10 mouse cellular contexts compared by ENCODE assay signal in genomic region chr11:79022836-79023235, GRCm38 (mm10). TPM values are rescaled to one million over a fixed set of nuclear protein-coding genes. Genes with fewer than 3 reads are reported as not detected.
DNase-seq lines count a peak whose midpoint lies in the region; ATAC-seq and TF ChIP-seq lines count a peak whose summit lies in the region.
"Had no signal": no experiment of that assay in that cellular context is flagged by ENCODE, and none has a peak within 500 bp of the region (broad histone marks: within the 10 kb centered on the region; RNA-seq: fewer than 3 reads in every experiment).

No protein-coding gene starts in this region.

- H3K4me1 ChIP-seq in forebrain, embryonic 10.5 days: peaks cover 29% of the 10 kb centered on the region
- no peaks in the 10 kb centered on the region for H3K4me1 ChIP-seq in forebrain, embryonic 16.5 days (replicated peaks; ENCODE audit: control insufficient read depth, insufficient read depth, low read length)
- peaks cover 13% of the 10 kb centered on the region for H3K4me1 ChIP-seq in kidney, postnatal 0 days (replicated peaks; ENCODE audit: insufficient read depth, low read length)
- H3K4me1 ChIP-seq in intestine, embryonic 15.5 days (replicated peaks): peaks cover 14% of the 10 kb centered on the region; the same call in 1 of the 2 replicates
- H3K4me1 ChIP-seq in stomach, embryonic 15.5 days: peaks cover 10% of the 10 kb centered on the region; the same call in 1 of the 2 replicates
- no peaks in the 10 kb centered on the region for H3K4me1 ChIP-seq in forebrain, embryonic 14.5 days (ENCODE audit: control insufficient read depth, insufficient read depth, low read length)

- H3K27me3 ChIP-seq in forebrain, embryonic 10.5 days (ENCODE audit: poor library complexity, severe bottlenecking): peaks cover 12% of the 10 kb centered on the region; the same call in 1 of the 2 replicates
- H3K27me3 ChIP-seq in forebrain, embryonic 16.5 days (replicated peaks; ENCODE audit: control insufficient read depth, insufficient read depth, low read length): no peaks in the 10 kb centered on the region
- H3K27me3 ChIP-seq in kidney, postnatal 0 days (ENCODE audit: insufficient read depth, low read length): no peaks in the 10 kb centered on the region
- H3K27me3 ChIP-seq in intestine, embryonic 15.5 days (replicated peaks): no peaks in the 10 kb centered on the region
- no peaks in the 10 kb centered on the region for H3K27me3 ChIP-seq in stomach, embryonic 15.5 days (replicated peaks)
- no peaks in the 10 kb centered on the region for H3K27me3 ChIP-seq in forebrain, embryonic 14.5 days (replicated peaks; ENCODE audit: control insufficient read depth, insufficient read depth, low read length)

- no peak for DNase-seq in forebrain, embryonic 10.5 days (ENCODE audit: extremely low spot score, low spot score)
- no peak for DNase-seq in kidney, postnatal 0 days (ENCODE audit: low spot score)
- DNase-seq in kidney, adult 9 months: no peak
- DNase-seq in forebrain, embryonic 14.5 days (ENCODE audit: low spot score): no peak
- DNase-seq in urinary bladder, postnatal 36 days (ENCODE audit: low spot score in 2 of 2): no peak
- DNase-seq: cerebellum, adult 11-12 months; right cerebral cortex, postnatal 25 days had no signal

- peaks cover 36% of the 10 kb centered on the region for H3K36me3 ChIP-seq in forebrain, embryonic 10.5 days (replicated peaks)
- peaks cover 2% of the 10 kb centered on the region; the same call in 1 of the 2 replicates for H3K36me3 ChIP-seq in forebrain, embryonic 16.5 days (ENCODE audit: control insufficient read depth, insufficient read depth)
- H3K36me3 ChIP-seq in kidney, postnatal 0 days (ENCODE audit: insufficient read depth, low read length): 0 out of 2 replicates have a peak, but pooled peaks cover 13% of the 10 kb centered on the region
- H3K36me3 ChIP-seq in intestine, embryonic 15.5 days: peaks cover 41% of the 10 kb centered on the region
- peaks cover 16% of the 10 kb centered on the region for H3K36me3 ChIP-seq in stomach, embryonic 15.5 days
- H3K36me3 ChIP-seq in forebrain, embryonic 14.5 days (ENCODE audit: control insufficient read depth, insufficient read depth, low read length): peaks cover 32% of the 10 kb centered on the region

- no peak overlapping the region for H3K9ac ChIP-seq in forebrain, embryonic 16.5 days (replicated peaks; ENCODE audit: low read depth, low read length)
- no peak overlapping the region for H3K9ac ChIP-seq in kidney, postnatal 0 days (ENCODE audit: low read depth, low read length)
- H3K9ac ChIP-seq in intestine, embryonic 15.5 days: no peak overlapping the region
- no peak overlapping the region for H3K9ac ChIP-seq in stomach, embryonic 15.5 days
- no peak overlapping the region for H3K9ac ChIP-seq in forebrain, embryonic 14.5 days (ENCODE audit: low read length)

- WGBS in forebrain, embryonic 10.5 days: 65% methylated on average over 4 of the region's 4 CpGs
- WGBS in forebrain, embryonic 16.5 days: 74% methylated on average over 4 of the region's 4 CpGs
- WGBS in kidney, postnatal 0 days: 36% methylated on average over 4 of the region's 4 CpGs
- 50% methylated on average over 4 of the region's 4 CpGs for WGBS in intestine, embryonic 15.5 days
- 54% methylated on average over 4 of the region's 4 CpGs for WGBS in stomach, embryonic 15.5 days
- 62% methylated on average over 4 of the region's 4 CpGs for WGBS in forebrain, embryonic 14.5 days

- TF ChIP-seq CTCF in kidney, postnatal 0 days (IDR thresholded peaks at IDR 0.05; ENCODE audit: low read depth): no peak

- no peak overlapping the region for H3K4me3 ChIP-seq in forebrain, embryonic 10.5 days
- no peak overlapping the region for H3K4me3 ChIP-seq in forebrain, embryonic 16.5 days (replicated peaks; ENCODE audit: low read length)
- H3K4me3 ChIP-seq in kidney, postnatal 0 days (replicated peaks; ENCODE audit: low read depth, low read length): no peak overlapping the region
- H3K4me3 ChIP-seq in intestine, embryonic 15.5 days (replicated peaks): no peak overlapping the region
- H3K4me3 ChIP-seq in stomach, embryonic 15.5 days (replicated peaks): no peak overlapping the region
- H3K4me3 ChIP-seq in forebrain, embryonic 14.5 days (ENCODE audit: low read depth, low read length): no peak overlapping the region

- H3K4me2 ChIP-seq in forebrain, embryonic 16.5 days (ENCODE audit: low read length): no peak overlapping the region
- H3K4me2 ChIP-seq in kidney, postnatal 0 days (ENCODE audit: low read length): no peak overlapping the region
- peak overlapping the region; percentile 31; the same call in 1 of the 2 replicates for H3K4me2 ChIP-seq in intestine, embryonic 15.5 days (replicated peaks)
- H3K4me2 ChIP-seq in stomach, embryonic 15.5 days: no peak overlapping the region
- H3K4me2 ChIP-seq in forebrain, embryonic 14.5 days (ENCODE audit: low read length): no peak overlapping the region

- H3K9me3 ChIP-seq in forebrain, embryonic 10.5 days: no peaks in the 10 kb centered on the region
- no peaks in the 10 kb centered on the region for H3K9me3 ChIP-seq in forebrain, embryonic 16.5 days (ENCODE audit: control insufficient read depth, low read length)
- no peaks in the 10 kb centered on the region for H3K9me3 ChIP-seq in kidney, postnatal 0 days (replicated peaks; ENCODE audit: low read length)
- no peaks in the 10 kb centered on the region for H3K9me3 ChIP-seq in intestine, embryonic 15.5 days
- H3K9me3 ChIP-seq in stomach, embryonic 15.5 days: no peaks in the 10 kb centered on the region
- H3K9me3 ChIP-seq in forebrain, embryonic 14.5 days (replicated peaks; ENCODE audit: control insufficient read depth, low read length): no peaks in the 10 kb centered on the region

- no peak for ATAC-seq in forebrain, embryonic 16.5 days
- ATAC-seq in kidney, postnatal 0 days (replicated peaks; ENCODE audit: low FRiP score, low read depth): no peak
- ATAC-seq in intestine, embryonic 15.5 days: no peak
- peak; percentile 6; the same call in 1 of the 2 replicates for ATAC-seq in stomach, embryonic 15.5 days (ENCODE audit: insufficient read depth, low FRiP score, low read depth)
- ATAC-seq in forebrain, embryonic 14.5 days: no peak

- peak overlapping the region; percentile 63 for H3K27ac ChIP-seq in forebrain, embryonic 10.5 days
- no peak overlapping the region for H3K27ac ChIP-seq in forebrain, embryonic 16.5 days (ENCODE audit: low read length)
- peak overlapping the region; percentile 76 for H3K27ac ChIP-seq in kidney, postnatal 0 days
- peak overlapping the region; percentile 77 for H3K27ac ChIP-seq in intestine, embryonic 15.5 days
- H3K27ac ChIP-seq in stomach, embryonic 15.5 days: peak overlapping the region; percentile 51
- H3K27ac ChIP-seq in forebrain, embryonic 14.5 days (ENCODE audit: low read depth, low read length): no peak overlapping the region; the same call in 1 of the 2 replicates

RNA-seq across cellular contexts. Expression of gene Lgals9, which starts 38.1 kb away (rescaled TPM):
- polyA plus RNA-seq in forebrain, embryonic 10.5 days (2016; fragmentation: Nextera tagmentation; extraction: Ambion mirVana): 2.0 and 2.6 TPM in 2 replicates
- polyA plus RNA-seq in forebrain, embryonic 16.5 days (2015; fragmentation: Nextera tagmentation; extraction: Ambion mirVana): 6.8 and 8.3 TPM in 2 replicates
- 87.9 and 94.0 TPM in 2 replicates for polyA plus RNA-seq in kidney, postnatal 0 days (2015; fragmentation: Nextera tagmentation; extraction: Ambion mirVana)
- polyA plus RNA-seq in intestine, embryonic 15.5 days (2015; fragmentation: Nextera tagmentation; extraction: Ambion mirVana): 71.1 and 73.1 TPM in 2 replicates
- polyA plus RNA-seq in stomach, embryonic 15.5 days (2015; fragmentation: Nextera tagmentation; extraction: Ambion mirVana): 64.1 and 65.1 TPM in 2 replicates
- polyA plus RNA-seq in forebrain, embryonic 14.5 days (2014; fragmentation: Nextera tagmentation; extraction: Ambion mirVana): 8.6 and 8.7 TPM in 2 replicates

Comparison
In these comparisons a context has a peak if more than half of its experiments do, and no peak if none do; other contexts are left out.
1. H3K27ac ChIP-seq: peak in forebrain, embryonic 10.5 days (single experiment), kidney, postnatal 0 days (single experiment), intestine, embryonic 15.5 days (single experiment) and stomach, embryonic 15.5 days (single experiment); none in forebrain, embryonic 16.5 days (single experiment) and forebrain, embryonic 14.5 days (single experiment).